Mouse (Mus musculus) liver, embryonic 11.5 days (tissue): ENCODE measurements around the gene Mfsd12. TPM values are rescaled to one million over a fixed set of nuclear protein-coding genes. Genes with fewer than 3 reads are reported as not detected.

Experiments
- ATAC-seq: fragments of 200-750 bp; cut with Nextera tagmentation; replicated peaks from 2 replicates; pipeline ENCODE4 v1.8.0; 2017; ENCODE audit warnings: moderate number of reproducible peaks, mild to moderate bottlenecking, moderate TSS enrichment, moderate library complexity; ENCODE audit not compliant: low FRiP score
- DNase-seq: peaks from one replicate; pipeline ENCODE4 v3.0.0-alpha.2; 2017; ENCODE audit warnings: low spot score
- H3K27ac ChIP-seq: fragments of 300-500 bp; sonication (generic); 2 replicates; pipeline ENCODE4 v1.5.1; 2014; ENCODE audit warnings: mild to moderate bottlenecking, low read depth, low read length, control low read depth
- H3K27me3 ChIP-seq: fragments of 300-500 bp; sonication (generic); replicated peaks from 2 replicates; pipeline ENCODE4 v1.6.1; 2014; ENCODE audit warnings: low read length, mixed read lengths; ENCODE audit not compliant: control insufficient read depth, insufficient read depth
- H3K36me3 ChIP-seq: fragments of 300-500 bp; sonication (generic); 2 replicates; pipeline ENCODE4 v1.6.1; 2014; ENCODE audit warnings: mild to moderate bottlenecking, low read length, moderate library complexity, mixed read lengths; ENCODE audit not compliant: control insufficient read depth, insufficient read depth
- H3K4me1 ChIP-seq: fragments of 300-500 bp; sonication (generic); replicated peaks from 2 replicates; pipeline ENCODE4 v1.6.1; 2014; ENCODE audit warnings: low read length, mixed read lengths; ENCODE audit not compliant: control insufficient read depth, insufficient read depth
- H3K4me2 ChIP-seq: fragments of 300-500 bp; sonication (generic); 2 replicates; pipeline ENCODE4 v1.6.1; 2014; ENCODE audit warnings: mild to moderate bottlenecking, control low read depth, moderate library complexity
- H3K4me3 ChIP-seq: fragments of 300-500 bp; sonication (generic); 2 replicates; pipeline ENCODE4 v1.5.1; 2014; ENCODE audit warnings: low read depth, low read length, control low read depth
- H3K9ac ChIP-seq: fragments of 300-500 bp; sonication (generic); 2 replicates; pipeline ENCODE4 v1.6.1; 2014; ENCODE audit warnings: low read depth, low read length, control low read depth
- H3K9me3 ChIP-seq: fragments of 300-500 bp; sonication (generic); 2 replicates; pipeline ENCODE4 v1.6.1; 2016; ENCODE audit warnings: low read length, inconsistent platforms, mixed read lengths; ENCODE audit not compliant: control insufficient read depth
- WGBS: fragments of 180-500 bp; shearing (Covaris S2); extraction: QIAGEN DNeasy Blood & Tissue Kit; methylation state at CpG from one replicate; pipeline ENCODE4 v1.1.7; 2014; 5-methylcytosine and 5-hydroxymethylcytosine counted together
- polyA plus RNA-seq: library from polyadenylated mRNA; unstranded; fragments of >200 nt; fragmentation: Nextera tagmentation; extraction: Ambion mirVana; gene quantifications from 2 replicates; pipeline ENCODE4 v1.2.1, GENCODE M21; 2014

Mfsd12 gene
- polyA plus RNA-seq, 1 experiment from 2014 or later = 11.2 TPM

- H3K4me1 ChIP-seq = peaks cover 15% of the 10 kb centered on the region
Observed at GRCm38 (mm10) chr10:81395865-81396264, 38.6 kb downstream of the Mfsd12 start.

DNA sequence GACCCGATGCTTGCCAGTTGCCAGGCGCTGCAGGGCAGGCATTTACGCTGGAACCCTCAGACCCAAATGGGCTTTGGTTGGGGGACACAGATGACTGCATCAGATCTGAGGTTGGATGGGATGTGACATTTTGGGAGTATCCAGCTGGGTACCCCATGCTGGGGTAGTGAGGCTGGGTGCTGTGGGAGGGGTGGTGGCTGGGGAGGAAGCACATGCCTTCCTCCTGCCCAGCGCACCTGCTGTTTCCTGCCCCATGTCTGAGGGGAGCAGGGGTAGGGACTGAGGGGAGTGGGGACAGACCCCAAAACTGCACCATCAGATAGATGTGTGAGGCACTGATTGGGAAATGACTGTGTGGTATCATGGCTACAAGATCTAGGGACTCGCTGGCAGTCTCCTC is 39.5 kb downstream of the Mfsd12 start:
- Histone ChIP-seq H3K27ac (no peak overlapping the region), H3K27me3 (peaks cover 3% of the 10 kb centered on the region; the same call in 1 of the 2 replicates), H3K9ac (no peak overlapping the region), H3K36me3 (peaks cover 9% of the 10 kb centered on the region; the same call in 1 of the 2 replicates), H3K4me3 (no peak overlapping the region), H3K4me1 (peaks cover 23% of the 10 kb centered on the region), H3K9me3 (no peaks in the 10 kb centered on the region), H3K4me2 (no peak overlapping the region)
- DNase-seq (no peak), ATAC-seq (no peak)
- 79% methylated on average over 5 of the region's 5 CpGs for WGBS

More at GRCm38 (mm10) chr10:81395865-81396264, 38.6 kb downstream of the Mfsd12 start:
- Histone ChIP-seq H3K9ac (no peak overlapping the region), H3K9me3 (no peaks in the 10 kb centered on the region), H3K27me3 (peaks cover 3% of the 10 kb centered on the region; the same call in 1 of the 2 replicates), H3K36me3 (peaks cover 8% of the 10 kb centered on the region; the same call in 1 of the 2 replicates), H3K4me2 (no peak overlapping the region), H3K27ac (no peak overlapping the region), H3K4me3 (no peak overlapping the region)
- no peak for ATAC-seq
- WGBS = 94% methylated on average over 4 of the region's 4 CpGs
- DNase-seq = no peak

DNA sequence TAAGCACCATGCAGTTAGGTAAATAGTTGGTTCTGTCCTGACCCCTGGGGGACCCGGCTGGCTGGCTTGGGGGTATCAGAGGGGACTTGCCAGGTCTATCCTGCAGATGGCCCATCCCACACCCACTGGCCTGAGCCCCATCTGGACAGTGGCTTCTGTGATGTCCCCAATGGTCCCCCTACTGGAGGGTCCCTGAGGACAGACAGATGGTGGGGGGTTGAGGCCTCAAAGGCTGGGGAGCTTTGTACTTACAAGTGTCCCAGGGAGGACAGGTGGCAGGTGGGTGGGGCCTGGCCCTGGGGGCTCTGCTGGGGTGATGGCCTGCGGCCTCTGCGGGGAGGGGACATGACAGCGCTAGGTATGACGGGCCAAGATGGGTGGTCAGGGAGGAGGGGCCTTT is 42.0 kb downstream of the Mfsd12 start:
- Histone ChIP-seq H3K9me3 (no peaks in the 10 kb centered on the region), H3K4me2 (no peak overlapping the region), H3K4me3 (no peak overlapping the region), H3K4me1 (peaks cover 28% of the 10 kb centered on the region), H3K27ac (no peak overlapping the region), H3K36me3 (peaks cover 9% of the 10 kb centered on the region; the same call in 1 of the 2 replicates), H3K9ac (no peak overlapping the region), H3K27me3 (peaks cover 3% of the 10 kb centered on the region; the same call in 1 of the 2 replicates)
- DNase-seq = no peak
- 66% methylated on average over 5 of the region's 5 CpGs for WGBS
- no peak for ATAC-seq

GRCm38 (mm10) chr10:81399798-81400308 is 42.6 kb downstream of the Mfsd12 start:
- ATAC-seq = no peak
- Histone ChIP-seq H3K4me1 (peaks cover 28% of the 10 kb centered on the region), H3K27ac (no peak overlapping the region), H3K9me3 (no peaks in the 10 kb centered on the region), H3K36me3 (peaks cover 9% of the 10 kb centered on the region; the same call in 1 of the 2 replicates), H3K4me3 (no peak overlapping the region), H3K9ac (no peak overlapping the region), H3K27me3 (peaks cover 3% of the 10 kb centered on the region; the same call in 1 of the 2 replicates), H3K4me2 (no peak overlapping the region)
- WGBS = 78% methylated on average over 18 of the region's 18 CpGs
- no peak for DNase-seq

- H3K27ac ChIP-seq = no peak overlapping the region
- H3K27me3 ChIP-seq = peaks cover 3% of the 10 kb centered on the region; the same call in 1 of the 2 replicates
- 0 out of 2 replicates have a peak overlapping the region, but pooled peaks have one; percentile 4 for H3K4me2 ChIP-seq
- DNase-seq (no peak), ATAC-seq (no peak)
- no peak overlapping the region for H3K4me3 ChIP-seq
- H3K36me3 ChIP-seq = peaks cover 9% of the 10 kb centered on the region; the same call in 1 of the 2 replicates
- no peaks in the 10 kb centered on the region for H3K9me3 ChIP-seq
- 61% methylated on average over 22 of the region's 22 CpGs for WGBS
- no peak overlapping the region for H3K9ac ChIP-seq
- H3K4me1 ChIP-seq = peaks cover 31% of the 10 kb centered on the region
Observed at GRCm38 (mm10) chr10:81400371-81401204, 43.3 kb downstream of the Mfsd12 start.

- Histone ChIP-seq H3K27ac (peak overlapping the region; percentile 60; the same call in 1 of the 2 replicates), H3K27me3 (peaks cover 5% of the 10 kb centered on the region), H3K9ac (peak overlapping the region; percentile 6; the same call in 1 of the 2 replicates), H3K4me2 (peak overlapping the region; percentile 48; the same call in 1 of the 2 replicates), H3K4me3 (no peak overlapping the region; the same call in 1 of the 2 replicates), H3K36me3 (peaks cover 9% of the 10 kb centered on the region; the same call in 1 of the 2 replicates), H3K9me3 (no peaks in the 10 kb centered on the region), H3K4me1 (peaks cover 34% of the 10 kb centered on the region)
- ATAC-seq (no peak), DNase-seq (no peak)
- WGBS = 33% methylated on average over 10 of the region's 10 CpGs
Observed at GRCm38 (mm10) chr10:81401205-81401520, 43.9 kb downstream of the Mfsd12 start.

DNA sequence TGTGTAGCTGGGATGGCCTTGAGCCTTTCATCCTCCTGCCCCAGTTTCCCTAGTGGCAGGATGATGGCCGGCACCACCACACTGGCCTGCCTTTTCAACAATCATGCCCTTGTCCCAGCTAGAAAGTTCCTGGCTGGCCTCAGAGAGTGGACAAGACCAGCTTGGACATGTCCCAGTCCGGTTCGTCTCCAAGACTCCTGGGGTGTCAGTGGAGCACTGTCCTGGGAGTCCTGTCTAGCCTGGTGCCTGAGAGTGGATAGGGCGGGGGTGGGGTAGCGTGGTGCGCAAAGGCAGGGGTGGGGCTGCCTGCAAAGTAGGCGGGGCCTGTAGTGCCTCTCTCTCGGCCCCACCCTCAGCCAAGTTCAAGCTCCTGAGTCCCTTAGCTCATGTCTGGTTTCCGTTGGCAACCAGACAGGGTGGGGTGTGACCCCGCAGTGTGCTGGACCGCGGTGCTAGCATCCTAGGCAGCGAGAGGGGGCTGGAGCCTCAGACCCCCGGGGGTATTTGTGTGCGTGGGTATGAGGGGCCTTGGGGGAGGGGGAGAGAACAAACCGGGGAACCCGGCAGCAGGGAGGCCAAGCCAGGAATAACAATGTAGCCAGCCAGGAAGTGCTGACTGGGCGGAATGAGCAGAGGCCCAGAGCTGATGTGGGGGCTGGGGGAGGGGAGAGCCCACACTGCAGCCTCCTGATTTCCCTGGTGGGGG is 44.4 kb downstream of the Mfsd12 start:
- Histone ChIP-seq H3K36me3 (peaks cover 9% of the 10 kb centered on the region; the same call in 1 of the 2 replicates), H3K4me1 (peaks cover 39% of the 10 kb centered on the region), H3K27me3 (peaks cover 10% of the 10 kb centered on the region), H3K27ac (peak overlapping the region; percentile 60), H3K9me3 (no peaks in the 10 kb centered on the region), H3K4me3 (peak overlapping the region; percentile 17; the same call in 1 of the 2 replicates), H3K4me2 (peak overlapping the region; percentile 48), H3K9ac (peak overlapping the region; percentile 6; the same call in 1 of the 2 replicates)
- DNase-seq = peak; percentile 76
- 6% methylated on average over 18 of the region's 18 CpGs for WGBS
- ATAC-seq = peak; percentile 79

DNA sequence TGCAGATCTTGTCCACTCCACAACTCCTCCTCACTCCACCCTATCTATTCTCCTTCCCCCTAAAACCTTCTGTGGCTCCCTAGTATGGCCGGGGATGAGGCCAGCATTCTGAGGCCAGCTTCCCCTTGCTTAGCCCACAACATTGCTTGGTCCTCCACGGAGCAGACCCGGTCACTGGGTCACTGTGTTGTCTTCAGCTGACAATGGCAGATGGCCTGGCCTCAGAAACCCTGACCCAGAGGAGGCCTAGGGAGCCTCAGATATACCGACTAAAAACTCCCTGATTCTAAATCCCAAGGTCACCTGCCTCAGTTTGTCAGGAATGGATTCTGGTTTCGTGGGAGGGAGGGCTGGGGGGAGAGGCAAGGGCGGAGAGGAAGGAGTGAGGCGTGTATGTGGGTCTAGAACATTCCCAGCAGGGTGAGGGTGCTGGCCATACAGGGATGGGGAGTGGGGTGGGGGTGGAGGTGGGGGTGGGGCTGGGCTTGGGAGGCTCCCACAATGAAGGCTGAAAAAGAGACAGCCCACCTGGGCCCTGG is 45.0 kb downstream of the Mfsd12 start:
- Histone ChIP-seq H3K36me3 (peaks cover 9% of the 10 kb centered on the region; the same call in 1 of the 2 replicates), H3K4me3 (no peak overlapping the region), H3K4me1 (peaks cover 45% of the 10 kb centered on the region), H3K27ac (peak overlapping the region; percentile 60), H3K4me2 (peak overlapping the region; percentile 48), H3K27me3 (peaks cover 16% of the 10 kb centered on the region), H3K9me3 (no peaks in the 10 kb centered on the region), H3K9ac (no peak overlapping the region)
- 22% methylated on average over 7 of the region's 7 CpGs for WGBS
- DNase-seq = no peak
- no peak for ATAC-seq
